Mouse (Mus musculus) monocyte, adult 5-6 weeks (primary cell): ENCODE data around the gene Magea10. TPM values are rescaled to one million over a fixed set of nuclear protein-coding genes. Genes with fewer than 3 reads are reported as not detected.

ENCODE experiments used
- ATAC-seq: fragments of 153-309, 156-312 bp; replicated peaks from 2 replicates; pipeline ENCODE4 v1.8.0; 2017; ENCODE audit warnings: mild to moderate bottlenecking; ENCODE audit not compliant: low TSS enrichment, insufficient number of reproducible peaks, severe bottlenecking, poor library complexity, low FRiP score
- total RNA-seq: library from RNA; stranded (forward); fragments of 200-1000, 200-491, 200-594 nt; gene quantifications from 3 replicates; pipeline ENCODE4 v1.2.3, GENCODE M21; 2017

Gene Magea10
- not detected in 3 replicates for total RNA-seq

DNA sequence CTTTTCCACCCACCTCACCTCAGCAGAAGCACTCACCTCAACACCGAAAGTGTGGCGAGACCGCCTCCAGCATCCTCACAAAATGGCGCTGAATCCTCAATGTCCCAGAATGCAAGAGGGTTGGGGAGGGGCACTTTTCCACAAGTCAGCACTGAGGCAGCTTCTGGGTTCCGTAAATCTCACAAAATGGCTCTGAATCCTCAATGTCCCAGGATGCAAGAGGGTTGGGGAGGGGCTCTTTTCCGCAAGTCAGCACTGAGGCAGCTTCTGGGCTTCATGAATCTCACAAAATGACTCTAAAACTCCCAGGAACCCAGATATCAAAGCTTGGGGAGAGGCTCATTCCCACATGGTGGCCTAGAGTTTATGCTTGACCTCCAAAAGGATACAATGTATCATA lies at the start of gene Magea10:
Gene Magea10, minus strand, starts transcription at position 101 of the 400 bp plus-strand sequence.
- ATAC-seq = no peak

DNA sequence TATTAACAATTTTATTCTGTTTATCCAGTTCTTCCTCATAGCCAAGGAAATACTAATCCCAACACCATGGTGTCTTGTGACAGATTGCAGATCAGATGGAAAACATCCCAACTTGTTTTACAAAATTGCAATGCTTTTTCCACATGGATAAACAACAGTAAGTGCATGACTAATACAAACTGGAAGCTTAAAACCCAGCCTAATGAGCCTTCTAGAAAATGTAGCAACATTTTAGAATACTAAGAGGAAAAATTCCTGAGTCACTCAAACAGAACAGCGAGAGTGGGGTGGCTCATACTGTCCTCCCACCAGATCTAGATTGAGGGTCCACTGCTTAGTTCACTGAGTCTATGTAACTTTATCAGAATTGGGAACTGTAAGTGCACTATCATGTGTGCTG lies 4.7 kb downstream of the Magea10 start:
- ATAC-seq = no peak

Other genes with a start within 250 kb of the Magea10 start
- gene Magea4, start 164.8 kb downstream of the Magea10 start, total RNA-seq = not detected in 3 replicates
- not detected in 3 replicates for gene Gabre, start 112.1 kb downstream of the Magea10 start, total RNA-seq